Mouse (Mus musculus) spleen, postnatal 10 days (tissue): Measurements from ENCODE around the gene Anxa6.

Source experiments
- DNase-seq, 2 experiments: peaks; one replicate each; pipeline ENCODE4 v3.0.0; 2021 to 2022; ENCODE audit warnings: low spot score in 2 of 2

The Anxa6 gene

GRCm38 (mm10) chr11:54929744-54930143, 103.5 kb downstream of the Anxa6 start:
- DNase-seq = no peak

GRCm38 (mm10) chr11:54929290-54929689, 104.0 kb downstream of the Anxa6 start:
- DNase-seq = no peak
